Mouse (Mus musculus) olfactory bulb, adult 2 months (tissue): ENCODE measurements at regions not wholly inside any gene's neighbourhood (a gene's known extent, or its start where the extent isn't known, plus 50 kb on each side); places are given as distances from the start of the nearest gene placed in this dataset.

Source experiments
- H3K27ac ChIP-seq: fragments of 200-500 bp; 2 replicates; pipeline ENCODE4 v1.5.1; 2012; ENCODE audit warnings: low read depth, low read length; ENCODE audit not compliant: insufficient read depth
- H3K4me1 ChIP-seq: fragments of 200-500 bp; 2 replicates; pipeline ENCODE4 v1.6.1; 2012; ENCODE audit warnings: low read length; ENCODE audit not compliant: control insufficient read depth, insufficient read depth
- H3K4me3 ChIP-seq: fragments of 200-500 bp; 2 replicates; pipeline ENCODE4 v1.5.1; 2012; ENCODE audit warnings: mild to moderate bottlenecking, low read depth, low read length, moderate library complexity; ENCODE audit not compliant: insufficient read depth
- CTCF ChIP-seq: fragments of 200-500 bp; IDR thresholded peaks from 2 replicates; pipeline ENCODE4 v1.5.1; 2012; ENCODE audit warnings: low read depth, mild to moderate bottlenecking, low read length, moderate library complexity; ENCODE audit not compliant: insufficient read depth
- POLR2A ChIP-seq: fragments of 200-500 bp; IDR thresholded peaks from 2 replicates; pipeline ENCODE4 v1.6.1; 2012; ENCODE audit warnings: mild to moderate bottlenecking, low read depth, low read length, moderate library complexity; ENCODE audit not compliant: insufficient read depth
- WGBS: fragments of 180-500 bp; shearing (Covaris S2); methylation state at CpG from one replicate; pipeline ENCODE4 v1.1.7; 2018; 5-methylcytosine and 5-hydroxymethylcytosine counted together

- Histone ChIP-seq H3K27ac (0 out of 2 replicates have a peak overlapping the region, but pooled peaks have one; percentile 9), H3K4me3 (no peak overlapping the region), H3K4me1 (peaks cover 17% of the 10 kb centered on the region)
- no peak for TF ChIP-seq CTCF
- no peak for TF ChIP-seq POLR2A
- 23% methylated on average over 4 of the region's 4 CpGs for WGBS
Measured at GRCm38 (mm10) chr12:29129331-29129730, 377.7 kb downstream of the Eipr1 start.

GRCm38 (mm10) chr12:29134326-29134725 is 382.7 kb downstream of the Eipr1 start:
- H3K27ac ChIP-seq = no peak overlapping the region
- 96% methylated on average over 2 of the region's 2 CpGs for WGBS
- no peak overlapping the region for H3K4me3 ChIP-seq
- H3K4me1 ChIP-seq = peaks cover 24% of the 10 kb centered on the region
- TF ChIP-seq POLR2A = no peak
- TF ChIP-seq CTCF = no peak

- 47% methylated on average over 5 of the region's 5 CpGs for WGBS
- Histone ChIP-seq H3K4me3 (no peak overlapping the region), H3K4me1 (peaks cover 29% of the 10 kb centered on the region), H3K27ac (no peak overlapping the region)
- no peak for TF ChIP-seq POLR2A
- no peak for TF ChIP-seq CTCF
Measured at GRCm38 (mm10) chr12:29136850-29137268, 385.3 kb downstream of the Eipr1 start.

DNA sequence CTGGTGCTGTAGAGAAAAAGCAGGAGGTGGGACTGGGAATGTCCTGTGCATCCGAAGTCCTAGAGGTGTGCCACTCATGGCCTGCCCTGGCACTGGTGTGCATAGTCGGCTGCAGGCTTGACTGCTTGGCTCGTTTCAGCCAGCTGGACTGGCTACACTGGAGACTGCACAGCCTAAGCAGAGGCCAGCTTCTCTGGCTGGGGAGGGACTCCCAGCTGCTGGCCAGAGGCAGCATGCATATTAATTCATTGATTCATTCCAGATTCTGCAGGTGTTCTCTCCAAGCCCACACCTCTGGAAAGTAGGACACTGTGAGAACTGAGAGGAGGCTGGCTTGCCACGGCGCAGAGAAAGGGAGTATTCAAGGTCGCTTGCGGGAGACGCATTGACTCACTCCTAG is 385.9 kb downstream of the Eipr1 start:
- 55% methylated on average over 8 of the region's 8 CpGs for WGBS
- H3K4me3 ChIP-seq = no peak overlapping the region
- TF ChIP-seq CTCF (no peak), POLR2A (no peak)
- H3K27ac ChIP-seq = no peak overlapping the region
- H3K4me1 ChIP-seq = peaks cover 32% of the 10 kb centered on the region

DNA sequence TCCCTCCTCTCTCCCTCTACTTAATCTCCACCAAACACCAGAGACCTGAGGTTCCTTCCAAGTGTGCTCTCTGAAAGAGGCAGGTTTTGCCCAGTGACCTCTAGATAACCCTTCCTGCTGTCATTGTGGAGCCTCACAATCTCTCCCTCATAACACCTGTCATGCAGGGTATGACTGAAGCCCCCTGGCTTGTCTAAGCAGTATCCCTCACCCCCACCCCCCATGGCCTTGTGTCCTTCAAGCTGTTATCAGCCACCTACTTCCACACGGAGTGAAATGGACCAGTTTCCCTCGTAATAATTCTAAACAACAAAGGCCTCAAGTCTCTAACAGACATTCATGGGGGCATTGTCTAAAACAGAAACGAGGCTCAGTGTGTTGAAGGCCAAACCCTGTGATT is 387.6 kb upstream of the Myt1l start:
- WGBS = 24% methylated on average over 3 of the region's 3 CpGs
- H3K4me3 ChIP-seq = no peak overlapping the region
- H3K4me1 ChIP-seq = peaks cover 41% of the 10 kb centered on the region
- peak overlapping the region; percentile 85 for H3K27ac ChIP-seq
- TF ChIP-seq POLR2A = no peak
- TF ChIP-seq CTCF = no peak

GRCm38 (mm10) chr12:29141132-29141531 is 387.1 kb upstream of the Myt1l start:
- WGBS = 12% methylated on average over 13 of the region's 13 CpGs
- peaks cover 41% of the 10 kb centered on the region for H3K4me1 ChIP-seq
- peak overlapping the region; percentile 85 for H3K27ac ChIP-seq
- no peak overlapping the region for H3K4me3 ChIP-seq
- TF ChIP-seq CTCF (no peak), POLR2A (no peak)

GRCm38 (mm10) chr12:29141855-29142254 is 386.3 kb upstream of the Myt1l start:
- Histone ChIP-seq H3K4me1 (peaks cover 41% of the 10 kb centered on the region), H3K27ac (peak overlapping the region; percentile 85), H3K4me3 (no peak overlapping the region)
- TF ChIP-seq CTCF (no peak), POLR2A (no peak)
- 42% methylated on average over 8 of the region's 8 CpGs for WGBS

DNA sequence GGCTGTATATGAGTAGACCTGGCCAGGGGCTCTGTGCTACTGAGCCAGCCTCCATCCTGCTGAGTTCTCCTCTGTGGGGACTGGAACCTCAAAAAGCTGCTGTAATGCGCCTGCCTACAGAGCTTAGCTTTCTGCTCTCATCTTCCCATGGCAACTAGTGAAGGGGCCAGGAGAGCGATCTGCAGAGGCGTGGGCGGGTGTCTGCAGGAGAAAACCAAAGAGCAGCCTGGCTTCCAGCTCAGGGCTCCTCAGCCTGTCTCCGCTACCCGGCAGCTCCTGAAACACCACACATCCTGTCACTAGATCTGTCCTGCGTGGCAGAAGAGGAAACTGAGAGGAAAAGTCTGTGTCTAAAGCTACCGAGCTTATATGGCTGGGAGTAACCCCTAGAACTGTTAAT is 384.9 kb upstream of the Myt1l start:
- 26% methylated on average over 8 of the region's 8 CpGs for WGBS
- H3K4me1 ChIP-seq = peaks cover 30% of the 10 kb centered on the region
- H3K27ac ChIP-seq = peak overlapping the region; percentile 65
- H3K4me3 ChIP-seq = no peak overlapping the region
- TF ChIP-seq CTCF = no peak
- no peak for TF ChIP-seq POLR2A

- TF ChIP-seq CTCF (no peak), POLR2A (no peak)
- no peak overlapping the region for H3K27ac ChIP-seq
- no peak overlapping the region for H3K4me3 ChIP-seq
- WGBS = 93% methylated on average over 1 of the region's 1 CpGs
- no peaks in the 10 kb centered on the region; the same call in 1 of the 2 replicates for H3K4me1 ChIP-seq
Measured at GRCm38 (mm10) chr12:29160920-29161319, 367.3 kb upstream of the Myt1l start.

DNA sequence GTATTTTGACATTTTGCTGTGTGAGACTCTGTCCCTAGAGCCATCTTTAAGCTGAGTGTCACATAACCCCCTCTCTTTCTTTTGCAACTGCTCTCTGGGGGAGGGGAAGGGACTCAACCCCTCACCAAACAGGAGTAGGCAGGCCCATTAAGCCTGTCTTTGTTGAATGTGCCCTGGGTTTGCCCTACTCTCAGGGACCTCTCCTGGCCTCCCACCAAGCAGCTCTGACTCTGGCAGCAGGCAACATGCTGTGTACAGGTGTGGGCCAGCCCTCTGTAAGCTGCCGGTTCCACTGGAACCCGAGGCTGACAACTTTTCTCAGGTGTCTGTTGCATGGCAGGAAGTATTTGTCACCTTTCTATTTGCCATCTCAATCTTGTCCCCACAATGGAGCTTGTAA is 366.6 kb upstream of the Myt1l start:
- no peaks in the 10 kb centered on the region; the same call in 1 of the 2 replicates for H3K4me1 ChIP-seq
- H3K4me3 ChIP-seq = no peak overlapping the region
- 35% methylated on average over 2 of the region's 2 CpGs for WGBS
- no peak for TF ChIP-seq CTCF
- TF ChIP-seq POLR2A = no peak
- H3K27ac ChIP-seq = no peak overlapping the region
